Mouse (Mus musculus): ENCODE data around the gene Rhobtb1. TPM values are rescaled to one million over a fixed set of nuclear protein-coding genes. Genes with fewer than 3 reads are reported as not detected.

Gene Rhobtb1
- polyA plus RNA-seq, 1 experiment, result 8.9 TPM

GRCm38 (mm10) chr10:69126546-69126945, 24.7 kb upstream of the Rhobtb1 start:
- H3K4me3 ChIP-seq (ENCODE audit: insufficient read depth, low read length), result no peak overlapping the region
- H3K4me1 ChIP-seq (ENCODE audit: control insufficient read depth, insufficient read depth, low read length), result peaks cover 2% of the 10 kb centered on the region; the same call in 1 of the 2 replicates
- TF ChIP-seq POLR2A (IDR thresholded peaks at IDR 0.05; ENCODE audit: low read depth, low read length) (no peak), CTCF (IDR thresholded peaks at IDR 0.05; ENCODE audit: borderline replicate concordance, insufficient read depth, low read length) (no peak)
- H3K27ac ChIP-seq (ENCODE audit: insufficient read depth, low read length), result no peak overlapping the region

DNA sequence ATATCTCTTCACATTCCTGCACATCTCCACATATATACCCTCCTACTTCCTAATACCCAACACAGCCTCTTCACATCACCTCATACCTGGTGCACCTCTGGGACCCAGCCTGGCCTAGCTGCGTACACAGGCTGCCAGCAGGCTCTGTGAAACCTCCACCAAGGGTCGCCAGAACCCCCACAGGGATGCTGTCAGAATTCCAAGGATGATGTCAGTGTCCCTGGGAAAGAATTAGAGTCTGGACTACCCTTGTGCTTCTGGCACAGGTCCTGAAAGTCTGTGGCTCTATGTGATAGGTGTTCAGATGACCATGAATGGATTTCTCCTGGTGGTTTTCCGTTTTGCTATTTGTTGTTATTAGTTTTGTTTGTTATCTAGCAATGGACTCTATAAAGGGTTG, 22.7 kb upstream of the Rhobtb1 start:
- Histone ChIP-seq H3K27ac (ENCODE audit: insufficient read depth, low read length) (no peak overlapping the region), H3K4me1 (ENCODE audit: control insufficient read depth, insufficient read depth, low read length) (peaks cover 6% of the 10 kb centered on the region; the same call in 1 of the 2 replicates), H3K4me3 (ENCODE audit: insufficient read depth, low read length) (no peak overlapping the region)
- TF ChIP-seq CTCF (IDR thresholded peaks at IDR 0.05; ENCODE audit: borderline replicate concordance, insufficient read depth, low read length), result no peak
- TF ChIP-seq POLR2A (IDR thresholded peaks at IDR 0.05; ENCODE audit: low read depth, low read length), result no peak

DNA sequence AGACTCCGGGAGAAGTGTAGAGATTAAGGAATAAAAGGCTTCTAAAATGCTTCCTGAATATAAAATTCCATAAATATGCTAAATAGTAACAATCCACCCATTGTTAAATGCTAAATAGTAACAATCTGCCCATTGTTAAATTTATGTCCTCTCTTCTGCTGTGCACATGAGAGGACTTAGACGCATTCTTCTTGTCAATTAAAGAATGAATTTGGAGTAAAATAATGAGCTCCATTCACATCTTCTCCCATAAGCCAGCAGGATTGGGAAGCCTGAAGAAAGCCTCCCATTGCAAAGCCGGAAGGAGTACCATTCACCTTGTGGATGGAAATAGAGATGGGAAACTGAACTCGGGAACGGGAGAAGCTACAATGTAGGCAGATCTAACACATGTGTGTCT, 20.6 kb upstream of the Rhobtb1 start:
- H3K4me3 ChIP-seq (ENCODE audit: insufficient read depth, low read length), result no peak overlapping the region

GRCm38 (mm10) chr10:69134356-69134755, 16.9 kb upstream of the Rhobtb1 start:
- no peak overlapping the region for H3K4me3 ChIP-seq (ENCODE audit: insufficient read depth, low read length)
- no peak overlapping the region for H3K27ac ChIP-seq (ENCODE audit: insufficient read depth, low read length)
- peaks cover 11% of the 10 kb centered on the region for H3K4me1 ChIP-seq (ENCODE audit: control insufficient read depth, insufficient read depth, low read length)
- TF ChIP-seq POLR2A (IDR thresholded peaks at IDR 0.05; ENCODE audit: low read depth, low read length) (no peak), CTCF (IDR thresholded peaks at IDR 0.05; ENCODE audit: borderline replicate concordance, insufficient read depth, low read length) (no peak)

More for the DNA sequence above, 20.6 kb upstream of the Rhobtb1 start:
- Histone ChIP-seq H3K27ac (ENCODE audit: insufficient read depth, low read length) (no peak overlapping the region), H3K4me1 (ENCODE audit: control insufficient read depth, insufficient read depth, low read length) (peaks cover 11% of the 10 kb centered on the region)
- TF ChIP-seq CTCF (IDR thresholded peaks at IDR 0.05; ENCODE audit: borderline replicate concordance, insufficient read depth, low read length), result no peak

GRCm38 (mm10) chr10:69136241-69136828, 14.9 kb upstream of the Rhobtb1 start:
- H3K4me3 ChIP-seq (ENCODE audit: insufficient read depth, low read length), result no peak overlapping the region
- H3K4me1 ChIP-seq (ENCODE audit: control insufficient read depth, insufficient read depth, low read length), result peaks cover 11% of the 10 kb centered on the region
- TF ChIP-seq POLR2A (IDR thresholded peaks at IDR 0.05; ENCODE audit: low read depth, low read length) (no peak), CTCF (IDR thresholded peaks at IDR 0.05; ENCODE audit: borderline replicate concordance, insufficient read depth, low read length) (no peak)
- H3K27ac ChIP-seq (ENCODE audit: insufficient read depth, low read length), result no peak overlapping the region

- no peaks in the 10 kb centered on the region for H3K4me1 ChIP-seq (ENCODE audit: control insufficient read depth, insufficient read depth, low read length)
- TF ChIP-seq POLR2A (IDR thresholded peaks at IDR 0.05; ENCODE audit: low read depth, low read length) (no peak), CTCF (IDR thresholded peaks at IDR 0.05; ENCODE audit: borderline replicate concordance, insufficient read depth, low read length) (no peak)
- no peak overlapping the region for H3K4me3 ChIP-seq (ENCODE audit: insufficient read depth, low read length)
- no peak overlapping the region for H3K27ac ChIP-seq (ENCODE audit: insufficient read depth, low read length)
Observed at GRCm38 (mm10) chr10:69149252-69149651, 2.0 kb upstream of the Rhobtb1 start.

DNA sequence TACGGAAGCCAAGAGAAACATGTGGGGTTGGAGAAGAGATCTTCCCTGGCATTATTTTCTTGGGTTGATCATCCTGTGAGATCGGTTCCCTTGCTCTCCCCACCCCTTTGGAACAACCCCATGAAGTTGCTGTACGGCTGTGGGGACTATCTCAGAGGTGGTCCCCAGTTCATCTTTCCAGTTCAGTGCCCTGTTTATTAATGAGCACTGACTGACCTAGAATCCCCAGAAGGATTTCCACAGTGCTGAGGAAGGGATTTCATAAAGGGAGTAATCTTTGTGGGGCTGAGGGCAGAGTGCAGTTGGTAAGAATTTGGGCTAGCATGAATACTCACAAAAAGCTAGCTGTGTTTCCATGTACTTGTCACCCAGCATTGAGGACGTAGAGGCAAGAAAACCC, 1.7 kb downstream of the Rhobtb1 start:
- TF ChIP-seq POLR2A (IDR thresholded peaks at IDR 0.05; ENCODE audit: low read depth, low read length) (no peak), CTCF (IDR thresholded peaks at IDR 0.05; ENCODE audit: borderline replicate concordance, insufficient read depth, low read length) (no peak)
- peaks cover 4% of the 10 kb centered on the region; the same call in 1 of the 2 replicates for H3K4me1 ChIP-seq (ENCODE audit: control insufficient read depth, insufficient read depth, low read length)
- H3K27ac ChIP-seq (ENCODE audit: insufficient read depth, low read length), result no peak overlapping the region
- no peak overlapping the region for H3K4me3 ChIP-seq (ENCODE audit: insufficient read depth, low read length)

DNA sequence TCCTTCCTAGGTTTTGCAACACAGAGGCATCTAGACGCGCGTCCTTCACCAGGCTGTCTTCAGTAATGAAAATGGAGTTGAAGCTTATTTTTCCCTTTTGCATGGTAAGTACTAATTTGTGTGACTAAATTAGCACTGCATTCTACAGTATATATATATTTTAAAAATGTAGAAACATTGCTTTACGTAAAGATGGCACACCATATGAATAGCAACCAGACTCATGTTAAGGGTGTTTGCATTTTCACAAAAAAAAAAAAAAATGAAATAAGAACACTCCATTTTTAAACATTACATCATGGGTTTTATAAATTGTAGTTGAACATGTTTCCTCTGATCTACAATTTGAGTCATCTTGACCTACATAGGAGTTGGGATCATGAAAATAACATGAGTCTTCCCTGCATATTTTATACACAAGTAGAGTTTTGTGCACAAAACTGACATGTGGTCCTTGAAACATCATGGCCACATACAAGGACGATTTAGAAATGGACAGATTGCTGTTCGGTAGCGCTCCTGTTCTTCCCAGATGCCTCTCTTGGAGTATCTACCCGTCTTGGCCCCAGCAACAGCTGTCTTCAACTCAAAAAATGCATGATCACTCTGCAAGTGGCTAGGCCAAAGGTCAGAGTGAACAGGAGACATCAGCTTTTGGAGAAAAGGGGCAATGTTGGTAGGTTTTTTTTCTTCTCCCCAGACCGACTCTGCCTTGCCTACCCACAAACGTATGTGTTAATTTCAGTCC, 4.4 kb downstream of the Rhobtb1 start:
- H3K4me1 ChIP-seq (ENCODE audit: control insufficient read depth, insufficient read depth, low read length), result peaks cover 4% of the 10 kb centered on the region; the same call in 1 of the 2 replicates
- no peak for TF ChIP-seq POLR2A (IDR thresholded peaks at IDR 0.05; ENCODE audit: low read depth, low read length)
- no peak for TF ChIP-seq CTCF (IDR thresholded peaks at IDR 0.05; ENCODE audit: borderline replicate concordance, insufficient read depth, low read length)
- no peak overlapping the region for H3K27ac ChIP-seq (ENCODE audit: insufficient read depth, low read length)
- H3K4me3 ChIP-seq (ENCODE audit: insufficient read depth, low read length), result no peak overlapping the region

DNA sequence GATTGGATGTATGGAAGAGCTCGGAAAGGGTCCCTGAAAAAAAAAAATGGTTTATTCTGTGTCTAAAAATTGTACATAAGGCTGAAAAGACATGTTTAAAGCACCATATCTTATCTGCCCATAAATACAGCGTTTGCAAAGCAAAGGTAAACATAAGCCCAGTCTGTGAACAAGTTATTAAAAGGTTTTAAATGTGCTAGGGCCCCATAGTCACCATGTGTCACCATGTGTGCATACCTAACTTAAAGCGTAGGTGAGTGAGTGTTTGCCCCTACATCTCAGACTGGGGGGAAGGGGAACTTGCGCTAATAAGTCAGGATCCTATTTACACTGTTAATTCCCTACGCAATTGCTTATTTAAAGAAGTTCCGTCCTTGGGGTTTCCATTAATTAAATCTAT, 5.2 kb downstream of the Rhobtb1 start:
- peaks cover 4% of the 10 kb centered on the region; the same call in 1 of the 2 replicates for H3K4me1 ChIP-seq (ENCODE audit: control insufficient read depth, insufficient read depth, low read length)
- no peak overlapping the region for H3K27ac ChIP-seq (ENCODE audit: insufficient read depth, low read length)
- TF ChIP-seq POLR2A (IDR thresholded peaks at IDR 0.05; ENCODE audit: low read depth, low read length) (no peak), CTCF (IDR thresholded peaks at IDR 0.05; ENCODE audit: borderline replicate concordance, insufficient read depth, low read length) (no peak)
- no peak overlapping the region for H3K4me3 ChIP-seq (ENCODE audit: insufficient read depth, low read length)

DNA sequence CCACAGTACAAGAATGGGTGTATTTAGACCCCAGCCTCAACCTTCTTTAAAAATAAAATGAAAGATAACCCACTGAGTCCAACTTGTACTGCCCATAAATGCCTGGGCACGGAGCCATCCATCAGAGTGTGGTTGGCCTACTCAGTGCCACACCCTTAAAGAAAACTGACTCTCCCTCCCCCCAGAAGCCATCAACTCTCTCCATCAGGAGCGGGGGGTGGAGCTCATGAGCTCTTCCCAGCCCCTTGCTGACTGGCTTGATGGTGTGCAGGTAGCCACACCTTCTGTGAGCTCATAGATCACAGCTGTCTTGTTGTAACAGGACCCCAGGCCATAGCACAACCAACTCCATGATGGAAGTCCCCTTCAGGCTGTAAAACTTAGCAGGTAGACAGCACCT, 6.2 kb downstream of the Rhobtb1 start:
- H3K4me1 ChIP-seq (ENCODE audit: control insufficient read depth, insufficient read depth, low read length), result peaks cover 4% of the 10 kb centered on the region; the same call in 1 of the 2 replicates
- H3K4me3 ChIP-seq (ENCODE audit: insufficient read depth, low read length), result no peak overlapping the region
- no peak for TF ChIP-seq POLR2A (IDR thresholded peaks at IDR 0.05; ENCODE audit: low read depth, low read length)
- no peak for TF ChIP-seq CTCF (IDR thresholded peaks at IDR 0.05; ENCODE audit: borderline replicate concordance, insufficient read depth, low read length)
- no peak overlapping the region for H3K27ac ChIP-seq (ENCODE audit: insufficient read depth, low read length)
